Mouse (Mus musculus): ENCODE measurements around the gene Tmem30b. TPM values are rescaled to one million over a fixed set of nuclear protein-coding genes. Genes with fewer than 3 reads are reported as not detected.
A peak's percentile ranks its signal among the peaks of the same experiment; 100 is the strongest.

The Tmem30b gene
- 31.2 and 31.9 TPM in 2 replicates for polyA plus RNA-seq (2015; fragmentation: Nextera tagmentation; extraction: Ambion mirVana)

GRCm38 (mm10) chr12:73546086-73546711 lies at the start of gene Tmem30b:
TSS of gene Tmem30b (minus strand) at chr12:73546392.
- H3K36me3 ChIP-seq (ENCODE audit: insufficient read depth, low read length): no peaks in the 10 kb centered on the region
- 2% methylated on average over 54 of the region's 61 CpGs for WGBS
- no peaks in the 10 kb centered on the region for H3K9me3 ChIP-seq (replicated peaks; ENCODE audit: low read length)
- peaks cover 49% of the 10 kb centered on the region for H3K27me3 ChIP-seq (ENCODE audit: insufficient read depth, low read length)
- no peak for TF ChIP-seq CTCF (IDR thresholded peaks at IDR 0.05; ENCODE audit: low read depth)
- H3K27ac ChIP-seq: peak within 1 kb of the TSS; percentile 47; the same call in 1 of the 2 replicates
- peak within 1 kb of the TSS; percentile 49 for H3K9ac ChIP-seq (ENCODE audit: low read depth, low read length)
- peak within 1 kb of the TSS; percentile 70 for H3K4me2 ChIP-seq (ENCODE audit: low read length)
- DNase-seq (ENCODE audit: low spot score): no peak
- ATAC-seq (replicated peaks; ENCODE audit: low FRiP score, low read depth): peak; percentile 84
- peak within 1 kb of the TSS; percentile 42 for H3K4me3 ChIP-seq (replicated peaks; ENCODE audit: low read depth, low read length)
- H3K4me1 ChIP-seq (replicated peaks; ENCODE audit: insufficient read depth, low read length): 0 out of 2 replicates have a peak, but pooled peaks cover 3% of the 10 kb centered on the region

GRCm38 (mm10) chr12:73595226-73595625 lies 49.0 kb upstream of the Tmem30b start:
- ATAC-seq (replicated peaks; ENCODE audit: low FRiP score, low read depth): no peak

GRCm38 (mm10) chr12:73594177-73594745 lies 48.1 kb upstream of the Tmem30b start:
- H3K27me3 ChIP-seq (ENCODE audit: insufficient read depth, low read length): no peaks in the 10 kb centered on the region
- no peak for TF ChIP-seq CTCF (IDR thresholded peaks at IDR 0.05; ENCODE audit: low read depth)
- no peak overlapping the region; the same call in 1 of the 2 replicates for H3K27ac ChIP-seq
- H3K9ac ChIP-seq (ENCODE audit: low read depth, low read length): no peak overlapping the region
- H3K9me3 ChIP-seq (replicated peaks; ENCODE audit: low read length): no peaks in the 10 kb centered on the region
- H3K4me1 ChIP-seq (replicated peaks; ENCODE audit: insufficient read depth, low read length): no peaks in the 10 kb centered on the region
- DNase-seq (ENCODE audit: low spot score) (no peak), ATAC-seq (replicated peaks; ENCODE audit: low FRiP score, low read depth) (no peak)
- WGBS: 71% methylated on average over 9 of the region's 9 CpGs
- no peak overlapping the region for H3K4me2 ChIP-seq (ENCODE audit: low read length)
- no peaks in the 10 kb centered on the region for H3K36me3 ChIP-seq (ENCODE audit: insufficient read depth, low read length)
- no peak overlapping the region for H3K4me3 ChIP-seq (replicated peaks; ENCODE audit: low read depth, low read length)

More at GRCm38 (mm10) chr12:73595226-73595625, 49.0 kb upstream of the Tmem30b start:
- Histone ChIP-seq H3K4me3 (replicated peaks; ENCODE audit: low read depth, low read length) (no peak overlapping the region), H3K27ac (no peak overlapping the region), H3K36me3 (ENCODE audit: insufficient read depth, low read length) (no peaks in the 10 kb centered on the region), H3K4me1 (replicated peaks; ENCODE audit: insufficient read depth, low read length) (no peaks in the 10 kb centered on the region), H3K4me2 (ENCODE audit: low read length) (no peak overlapping the region), H3K9ac (ENCODE audit: low read depth, low read length) (no peak overlapping the region), H3K27me3 (ENCODE audit: insufficient read depth, low read length) (no peaks in the 10 kb centered on the region), H3K9me3 (replicated peaks; ENCODE audit: low read length) (no peaks in the 10 kb centered on the region)
- 54% methylated on average over 8 of the region's 8 CpGs for WGBS
- no peak for DNase-seq (ENCODE audit: low spot score)
- no peak for TF ChIP-seq CTCF (IDR thresholded peaks at IDR 0.05; ENCODE audit: low read depth)

GRCm38 (mm10) chr12:73593021-73593798 lies 47.0 kb upstream of the Tmem30b start:
- H3K4me2 ChIP-seq (ENCODE audit: low read length): no peak overlapping the region
- TF ChIP-seq CTCF (IDR thresholded peaks at IDR 0.05; ENCODE audit: low read depth): no peak
- H3K27ac ChIP-seq: no peak overlapping the region
- H3K36me3 ChIP-seq (ENCODE audit: insufficient read depth, low read length): no peaks in the 10 kb centered on the region
- no peak for DNase-seq (ENCODE audit: low spot score)
- H3K27me3 ChIP-seq (ENCODE audit: insufficient read depth, low read length): no peaks in the 10 kb centered on the region
- H3K4me1 ChIP-seq (replicated peaks; ENCODE audit: insufficient read depth, low read length): no peaks in the 10 kb centered on the region
- no peak overlapping the region for H3K4me3 ChIP-seq (replicated peaks; ENCODE audit: low read depth, low read length)
- ATAC-seq (replicated peaks; ENCODE audit: low FRiP score, low read depth): no peak
- WGBS: 76% methylated on average over 12 of the region's 12 CpGs
- H3K9me3 ChIP-seq (replicated peaks; ENCODE audit: low read length): no peaks in the 10 kb centered on the region
- no peak overlapping the region for H3K9ac ChIP-seq (ENCODE audit: low read depth, low read length)

- Histone ChIP-seq H3K36me3 (ENCODE audit: insufficient read depth, low read length) (no peaks in the 10 kb centered on the region), H3K27me3 (ENCODE audit: insufficient read depth, low read length) (peaks cover 5% of the 10 kb centered on the region; the same call in 1 of the 2 replicates), H3K4me3 (replicated peaks; ENCODE audit: low read depth, low read length) (no peak overlapping the region), H3K27ac (peak overlapping the region; percentile 52; the same call in 1 of the 2 replicates), H3K9me3 (replicated peaks; ENCODE audit: low read length) (no peaks in the 10 kb centered on the region), H3K4me1 (replicated peaks; ENCODE audit: insufficient read depth, low read length) (no peaks in the 10 kb centered on the region), H3K9ac (ENCODE audit: low read depth, low read length) (no peak overlapping the region), H3K4me2 (ENCODE audit: low read length) (no peak overlapping the region; the same call in 1 of the 2 replicates)
- no peak for ATAC-seq (replicated peaks; ENCODE audit: low FRiP score, low read depth)
- no peak for TF ChIP-seq CTCF (IDR thresholded peaks at IDR 0.05; ENCODE audit: low read depth)
- 68% methylated on average over 7 of the region's 11 CpGs for WGBS
- peak; percentile 48 for DNase-seq (ENCODE audit: low spot score)
Observed at GRCm38 (mm10) chr12:73591625-73592024, 45.4 kb upstream of the Tmem30b start.

- no peak overlapping the region for H3K9ac ChIP-seq (ENCODE audit: low read depth, low read length)
- 0 out of 2 replicates have a peak overlapping the region, but pooled peaks have one; percentile 5 for H3K4me2 ChIP-seq (ENCODE audit: low read length)
- no peaks in the 10 kb centered on the region for H3K9me3 ChIP-seq (replicated peaks; ENCODE audit: low read length)
- peaks cover 5% of the 10 kb centered on the region; the same call in 1 of the 2 replicates for H3K27me3 ChIP-seq (ENCODE audit: insufficient read depth, low read length)
- no peaks in the 10 kb centered on the region for H3K36me3 ChIP-seq (ENCODE audit: insufficient read depth, low read length)
- no peak for TF ChIP-seq CTCF (IDR thresholded peaks at IDR 0.05; ENCODE audit: low read depth)
- peak overlapping the region; percentile 20 for H3K27ac ChIP-seq
- DNase-seq (ENCODE audit: low spot score): no peak
- whole genome bisulfite sequencing: 70% methylated on average over 15 of the region's 15 CpGs
- no peak for ATAC-seq (replicated peaks; ENCODE audit: low FRiP score, low read depth)
- H3K4me1 ChIP-seq (replicated peaks; ENCODE audit: insufficient read depth, low read length): no peaks in the 10 kb centered on the region
- no peak overlapping the region for H3K4me3 ChIP-seq (replicated peaks; ENCODE audit: low read depth, low read length)
Observed at GRCm38 (mm10) chr12:73590627-73591276, 44.6 kb upstream of the Tmem30b start.
